Mouse (Mus musculus): ENCODE measurements at regions not wholly inside any gene's neighbourhood (a gene's known extent, or its start where the extent isn't known, plus 50 kb on each side); places are given as distances from the start of the nearest gene placed in this dataset.
A peak's percentile ranks its signal among the peaks of the same experiment; 100 is the strongest.

- DNase-seq (ENCODE audit: low spot score in 2 of 2), result no peak
Observed at GRCm38 (mm10) chr3:66738201-66739062, 242.8 kb upstream of the Rsrc1 start.

GRCm38 (mm10) chr3:66739356-66740014, 241.7 kb upstream of the Rsrc1 start:
- DNase-seq (ENCODE audit: low spot score in 2 of 2), result no peak

DNA sequence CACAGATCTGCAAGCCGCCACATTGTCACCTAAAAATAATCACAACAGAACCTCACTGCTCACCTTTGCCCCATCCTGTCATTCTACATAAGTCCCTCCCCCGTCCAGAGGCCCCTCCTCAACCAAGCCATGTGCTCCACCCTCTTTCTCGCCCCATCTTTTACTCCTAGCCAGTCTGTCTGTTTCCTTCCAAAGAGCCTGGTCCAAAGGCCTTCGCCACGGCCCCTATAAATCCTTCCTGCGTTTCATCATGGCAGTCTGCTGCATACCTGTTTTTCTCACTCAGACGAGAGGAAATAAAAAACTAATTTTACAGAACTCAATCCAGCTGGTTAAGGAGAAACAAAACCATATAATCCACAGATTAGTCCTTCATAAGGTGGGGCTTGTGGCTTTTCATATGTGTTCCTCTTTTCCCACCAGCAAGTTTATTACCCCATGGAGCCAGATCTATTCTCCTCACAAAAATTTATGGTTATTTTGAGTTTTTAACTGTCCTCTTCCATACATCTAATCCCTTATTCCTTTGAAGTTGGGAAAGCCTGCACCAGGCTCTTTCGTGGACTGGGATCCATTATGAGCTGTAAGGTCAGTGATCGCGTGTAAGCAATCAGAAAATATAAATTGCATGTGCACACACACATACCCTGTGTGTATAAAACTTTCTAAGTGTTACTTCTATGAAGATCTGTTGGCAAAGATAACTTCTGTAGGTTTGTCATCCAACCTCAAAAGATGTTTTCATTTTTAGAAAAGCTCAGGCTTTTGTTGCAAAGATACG, 236.9 kb upstream of the Rsrc1 start:
- DNase-seq (ENCODE audit: low spot score in 2 of 2), result no peak

DNA sequence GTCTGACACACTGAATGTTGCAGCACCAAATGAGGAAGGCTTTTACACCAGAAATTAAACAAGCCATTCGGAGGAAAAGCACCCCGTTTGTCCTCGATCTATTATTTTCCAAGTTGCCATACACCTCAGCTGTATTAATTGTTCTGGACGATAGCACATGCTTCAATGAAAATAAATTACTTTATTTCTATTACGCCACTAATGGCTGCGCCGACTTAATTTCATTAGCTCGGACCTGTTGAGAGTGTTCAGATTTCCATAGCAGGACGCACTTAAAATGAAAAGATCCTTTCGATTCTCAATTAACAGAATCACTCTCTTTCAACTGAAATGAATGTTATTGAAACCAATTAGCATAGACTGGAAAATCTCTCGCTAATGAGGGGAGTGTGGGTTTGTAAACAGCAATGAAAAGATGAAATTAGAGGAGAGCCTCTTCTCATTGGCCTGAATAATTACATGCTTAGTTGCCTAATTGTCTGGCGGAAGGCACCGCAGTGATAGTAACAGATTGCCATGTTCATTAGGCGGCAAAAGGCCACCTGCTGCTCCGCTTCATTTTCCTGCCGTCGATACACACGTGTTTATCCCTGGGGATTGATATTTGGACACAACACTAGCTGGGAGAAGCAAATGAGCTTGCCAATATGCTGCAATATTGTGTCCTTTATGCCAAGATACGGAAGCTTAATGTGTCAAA, 234.7 kb upstream of the Rsrc1 start:
- DNase-seq (ENCODE audit: low spot score in 2 of 2), result peak in 1 of 2 experiments; percentile 4

GRCm38 (mm10) chr3:66747073-66747710, 234.0 kb upstream of the Rsrc1 start:
- no peak for DNase-seq (ENCODE audit: low spot score in 2 of 2)

- no peak for DNase-seq (ENCODE audit: low spot score in 2 of 2)
Observed at GRCm38 (mm10) chr3:66758141-66758540, 223.0 kb upstream of the Rsrc1 start.

GRCm38 (mm10) chr3:66759841-66760240, 221.3 kb upstream of the Rsrc1 start:
- DNase-seq (ENCODE audit: low spot score in 2 of 2), result no peak

DNA sequence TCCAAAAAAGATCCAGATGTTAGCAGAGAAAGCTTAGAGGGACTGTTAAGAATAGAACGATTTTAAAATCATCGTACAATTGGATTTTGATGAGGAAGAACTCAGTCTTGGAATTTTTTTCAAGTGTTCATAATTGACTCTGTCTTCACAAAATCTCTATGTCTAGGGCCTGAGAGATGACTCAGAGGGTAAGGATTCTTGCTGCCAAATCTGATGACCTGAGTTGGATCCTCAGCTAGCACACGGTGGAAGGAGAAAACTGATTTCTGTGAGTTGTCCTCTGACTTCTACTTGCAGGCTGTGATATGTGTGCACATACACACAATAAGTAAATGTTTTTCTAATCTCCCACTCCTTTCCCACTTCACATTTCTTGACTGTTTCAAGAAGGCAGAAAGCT, 218.7 kb upstream of the Rsrc1 start:
- no peak for DNase-seq (ENCODE audit: low spot score in 2 of 2)

DNA sequence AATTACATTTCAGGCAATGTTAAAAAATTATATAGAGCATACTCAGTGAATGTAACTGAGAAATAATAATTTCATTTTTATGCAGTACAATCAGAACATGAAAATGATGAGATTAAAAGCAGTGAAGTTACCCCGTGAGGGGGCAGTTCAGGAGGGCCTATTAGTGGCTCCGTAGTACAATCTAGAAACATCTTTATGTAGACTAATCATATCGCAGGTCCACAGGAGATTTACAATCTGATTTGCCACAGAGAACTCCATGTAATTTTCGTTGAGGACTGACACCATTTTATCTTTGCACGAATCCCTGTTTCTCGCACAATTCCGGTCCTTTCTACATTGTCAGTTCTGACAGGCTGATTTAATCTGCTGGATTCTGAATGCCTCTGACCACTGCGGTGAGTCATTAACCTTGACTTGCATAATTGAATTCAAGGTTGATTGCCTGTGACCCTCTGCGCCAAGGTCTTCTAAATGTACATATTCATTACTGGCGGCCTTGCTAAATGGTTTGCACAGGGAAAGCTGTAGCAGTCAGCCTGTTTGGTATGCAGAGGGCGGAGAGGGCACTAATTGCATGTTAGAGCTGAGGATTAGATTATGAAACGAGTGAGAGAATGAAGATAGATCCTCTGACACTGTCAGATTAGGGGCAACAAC, 183.7 kb upstream of the Rsrc1 start:
- no peak for DNase-seq (ENCODE audit: low spot score in 2 of 2)

DNA sequence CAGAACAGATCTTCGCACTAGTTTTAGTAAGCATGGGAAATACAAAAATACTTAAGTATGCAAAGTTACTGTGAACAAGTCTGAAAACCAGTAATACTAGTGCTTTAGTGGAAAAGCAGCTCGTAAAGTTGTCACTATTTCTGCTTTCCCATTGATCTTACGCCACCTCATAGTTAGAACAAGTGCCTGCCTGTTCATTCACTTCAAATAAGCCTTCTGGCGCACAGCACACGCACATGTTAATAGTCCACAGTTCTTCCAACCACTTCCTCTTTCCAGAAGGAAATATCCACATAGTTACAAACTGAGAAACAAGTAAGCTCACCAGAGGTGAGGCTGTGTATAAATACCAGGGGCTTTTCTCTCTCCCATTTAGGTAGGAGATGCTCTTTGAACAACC, 182.9 kb upstream of the Rsrc1 start:
- no peak for DNase-seq (ENCODE audit: low spot score in 2 of 2)

DNA sequence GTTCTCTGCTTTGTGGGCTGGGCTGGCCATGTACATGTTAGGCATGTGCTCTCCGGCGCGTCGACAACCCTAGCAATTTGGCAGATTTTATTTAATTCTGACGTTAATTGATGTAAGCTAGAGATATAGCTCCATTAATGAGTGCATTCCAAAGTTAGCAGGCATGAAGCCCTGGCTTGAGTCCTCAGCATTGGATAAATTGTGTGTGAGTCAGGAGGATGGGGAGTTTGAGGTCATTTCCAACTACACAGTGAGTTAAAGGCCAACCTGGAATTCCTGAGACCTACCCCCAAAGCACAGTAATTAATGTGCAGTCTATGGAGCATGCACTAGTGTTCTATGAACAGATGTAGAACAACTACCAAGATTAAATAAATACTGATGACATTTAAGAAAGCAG, 178.7 kb upstream of the Rsrc1 start:
- DNase-seq (ENCODE audit: low spot score in 2 of 2), result no peak

- DNase-seq (ENCODE audit: low spot score in 2 of 2), result no peak
Observed at GRCm38 (mm10) chr3:66806176-66806575, 175.0 kb upstream of the Rsrc1 start.

- DNase-seq (ENCODE audit: low spot score in 2 of 2), result no peak
Observed at GRCm38 (mm10) chr3:66812686-66813445, 168.3 kb upstream of the Rsrc1 start.

DNA sequence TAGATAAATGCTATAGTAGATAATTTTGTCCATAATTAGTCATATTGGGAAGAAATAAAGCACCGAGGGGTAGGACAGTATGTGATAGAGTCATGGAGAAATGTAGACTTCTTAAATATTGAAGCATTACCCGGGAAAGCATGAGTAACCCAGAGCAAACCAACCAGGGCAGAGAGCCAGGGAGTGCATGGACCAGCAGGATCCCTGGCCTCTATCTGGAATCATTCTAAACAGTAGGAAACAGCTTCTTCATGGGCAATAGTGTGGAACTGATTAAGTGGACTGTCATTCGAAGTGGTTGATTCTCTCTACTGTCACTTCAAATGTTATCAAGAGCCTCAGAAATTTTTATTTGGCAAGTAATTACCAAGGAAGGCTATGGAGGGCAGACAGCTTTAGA, 155.4 kb upstream of the Rsrc1 start:
- no peak for DNase-seq (ENCODE audit: low spot score in 2 of 2)
